Mouse (Mus musculus): ENCODE measurements around the gene Rab5if. TPM values are rescaled to one million over a fixed set of nuclear protein-coding genes. Genes with fewer than 3 reads are reported as not detected.
"Not testable (repeated sequence)": the region's sequence is repeated elsewhere in the genome, so short reads cannot be mapped to it uniquely, and the experiment has no call there.

Gene Rab5if
- 10 to 100 TPM; 89.0 to 98.6 TPM for total RNA-seq (2021)
- long read RNA-seq, experiment 1, transcript Rab5if-201 (4 exons, 1,045 nt) = major isoform, 80 of 85 reads
- long read RNA-seq, experiment 1, partial matches to known transcripts = 2 of 85 reads
- long read RNA-seq, experiment 1, other reads (novel, unspliced or antisense) = 2 of 85 reads
- long read RNA-seq, experiment 2, transcript Rab5if-201 (4 exons, 1,045 nt) = major isoform, 80 of 87 reads
- long read RNA-seq, experiment 2, partial matches to known transcripts = 3 of 87 reads
- long read RNA-seq, experiment 2, other reads (novel, unspliced or antisense) = 4 of 87 reads

DNA sequence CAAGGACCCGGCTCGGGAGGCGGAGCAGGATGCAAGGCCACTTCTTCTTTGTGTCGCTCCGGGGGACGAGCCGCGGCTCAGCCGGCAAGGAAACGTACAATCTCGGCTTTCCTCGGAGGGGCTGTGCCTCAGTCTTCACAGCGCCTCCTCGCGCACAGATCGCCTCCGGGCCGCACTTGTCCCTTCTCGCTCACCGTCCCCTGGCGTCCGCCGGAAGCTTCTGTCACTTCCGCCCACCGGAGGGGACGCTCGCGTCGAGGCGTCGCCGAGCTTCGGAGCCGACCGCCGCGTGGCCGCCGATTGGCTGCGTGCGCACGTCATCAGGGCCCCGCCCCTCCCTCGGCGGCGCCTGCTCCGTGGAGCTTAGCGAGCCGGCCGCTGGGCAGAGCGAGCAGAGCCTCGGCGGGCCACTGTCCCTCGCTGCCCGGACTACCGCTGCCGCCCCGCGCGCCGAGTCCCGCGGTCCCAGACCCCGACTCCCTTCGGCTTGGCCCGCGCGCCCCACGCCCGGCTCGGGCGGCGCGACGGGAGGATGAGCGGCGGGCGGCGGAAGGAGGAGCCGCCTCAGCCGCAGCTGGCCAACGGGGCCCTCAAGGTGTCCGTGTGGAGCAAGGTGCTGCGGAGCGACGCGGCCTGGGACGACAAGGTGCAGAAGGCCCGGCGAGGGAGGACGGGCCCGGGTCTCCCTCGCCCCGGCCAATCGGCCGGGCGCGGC is at the start of gene Rab5if:
Rab5if (plus strand) TSS at position 357 of the 715 bp plus-strand sequence.
- DNase-seq = peak; percentile 99
- Histone ChIP-seq H3K4me3 (peak within 1 kb of the TSS; percentile 85), H3K27ac (peak within 1 kb of the TSS; percentile 96)
- peak; percentile 73 for TF ChIP-seq CTCF (IDR thresholded peaks at IDR 0.05)
- intact Hi-C loops (cut with DNase I) = loop anchor here (5.0 to 10.0 kb wide), 2 partner anchors 128 to 214 kb away; partner anchors contain the start of gene Soga1

DNA sequence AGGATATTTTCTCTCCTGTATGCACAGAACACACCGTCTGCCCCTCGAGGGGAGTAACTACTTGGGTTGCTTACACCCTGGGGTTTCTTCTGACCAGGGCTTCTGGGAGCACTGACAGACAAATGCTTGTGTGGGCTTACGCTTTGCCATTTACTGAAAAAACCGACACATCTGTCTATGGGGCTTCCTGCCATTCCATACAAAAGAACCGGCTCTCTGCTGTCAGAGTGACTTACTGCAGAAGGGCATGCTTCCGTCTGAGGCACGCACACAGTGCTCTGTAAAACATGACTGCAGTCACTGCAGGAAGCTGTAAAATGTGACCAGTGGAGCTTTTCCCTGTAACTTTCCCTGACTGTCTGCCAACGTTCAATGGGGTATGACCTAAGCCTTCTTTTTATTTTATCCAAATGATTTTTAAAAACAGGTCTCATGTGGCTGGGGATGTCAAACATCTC is 48.6 kb upstream of the Rab5if start:
- no peak for TF ChIP-seq CTCF (IDR thresholded peaks at IDR 0.05)
- intact Hi-C loops (cut with DNase I) = loop anchor here (5.0 kb wide), 1 partner anchor 33 kb away; no protein-coding TSS in a partner anchor
- DNase-seq = no peak
- H3K4me3 ChIP-seq = no peak overlapping the region
- H3K27ac ChIP-seq = no peak overlapping the region

DNA sequence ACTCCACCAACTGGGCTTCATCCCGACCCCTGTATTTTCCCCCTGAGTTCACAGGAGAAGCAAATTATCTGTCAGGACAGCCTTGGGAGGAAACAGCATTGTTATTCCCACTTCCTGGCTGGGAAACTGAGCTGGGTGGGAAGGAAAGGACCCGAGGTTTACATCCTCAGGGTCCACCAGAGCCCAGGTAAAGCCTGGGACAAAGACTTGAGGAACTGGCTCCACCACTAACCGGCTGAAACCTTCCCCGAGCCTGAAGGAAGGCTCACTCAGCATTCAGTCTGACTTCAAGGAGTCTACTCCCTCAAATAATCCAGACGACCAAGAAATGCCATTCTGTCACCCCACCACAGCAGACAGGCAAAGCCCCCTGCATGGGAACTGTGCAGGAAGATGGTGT is 48.0 kb upstream of the Rab5if start:
- H3K27ac ChIP-seq = no peak overlapping the region
- intact Hi-C loops (cut with DNase I) = loop anchor here (5.0 kb wide), 1 partner anchor 32 kb away; no protein-coding TSS in a partner anchor
- no peak for TF ChIP-seq CTCF (IDR thresholded peaks at IDR 0.05)
- no peak overlapping the region for H3K4me3 ChIP-seq
- no peak for DNase-seq

DNA sequence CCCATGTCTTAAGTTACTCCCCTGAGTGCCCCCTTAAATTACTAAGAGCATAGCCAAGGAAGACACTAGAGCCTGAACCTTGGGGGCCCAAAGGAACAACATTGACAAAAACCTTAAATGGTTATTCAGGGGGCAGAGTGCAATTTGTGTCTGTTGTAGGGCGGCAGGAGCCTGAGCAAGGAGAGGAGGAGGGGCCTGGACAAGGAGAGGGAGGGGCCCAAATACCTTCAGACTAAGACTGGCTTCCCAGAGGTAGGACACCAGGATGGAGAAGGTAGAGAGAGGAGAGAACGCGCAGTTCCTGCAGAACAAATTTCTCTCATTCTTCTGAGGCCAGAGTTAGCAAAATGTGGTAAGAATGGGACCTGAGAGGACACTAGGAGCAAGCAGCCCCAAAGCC is 47.5 kb upstream of the Rab5if start:
- intact Hi-C loops (cut with DNase I) = no loop called here
- no peak for DNase-seq
- TF ChIP-seq CTCF (IDR thresholded peaks at IDR 0.05) = no peak
- Histone ChIP-seq H3K4me3 (no peak overlapping the region), H3K27ac (no peak overlapping the region)

DNA sequence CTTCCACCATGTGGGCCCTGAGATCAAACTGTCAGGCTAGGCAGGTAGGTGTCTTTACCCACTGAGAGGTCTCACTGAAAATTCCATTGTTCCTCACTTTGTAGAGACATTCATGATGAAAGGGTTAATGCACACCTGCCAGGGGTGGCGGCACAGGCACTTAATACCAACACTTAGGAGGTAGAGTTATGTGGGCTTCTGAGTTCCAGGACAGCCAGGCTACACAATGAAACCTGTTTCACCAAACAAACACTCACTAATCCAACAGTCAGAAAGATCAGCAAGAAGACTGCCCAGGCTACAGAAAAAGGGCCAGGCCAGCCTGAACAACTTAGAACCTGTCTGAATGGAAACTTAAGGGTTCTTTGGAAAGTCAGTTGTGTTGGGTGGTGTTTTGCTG is 46.8 kb upstream of the Rab5if start:
- Histone ChIP-seq H3K27ac (no peak overlapping the region), H3K4me3 (no peak overlapping the region)
- no peak for DNase-seq
- intact Hi-C loops (cut with DNase I) = no loop called here
- no peak for TF ChIP-seq CTCF (IDR thresholded peaks at IDR 0.05)

DNA sequence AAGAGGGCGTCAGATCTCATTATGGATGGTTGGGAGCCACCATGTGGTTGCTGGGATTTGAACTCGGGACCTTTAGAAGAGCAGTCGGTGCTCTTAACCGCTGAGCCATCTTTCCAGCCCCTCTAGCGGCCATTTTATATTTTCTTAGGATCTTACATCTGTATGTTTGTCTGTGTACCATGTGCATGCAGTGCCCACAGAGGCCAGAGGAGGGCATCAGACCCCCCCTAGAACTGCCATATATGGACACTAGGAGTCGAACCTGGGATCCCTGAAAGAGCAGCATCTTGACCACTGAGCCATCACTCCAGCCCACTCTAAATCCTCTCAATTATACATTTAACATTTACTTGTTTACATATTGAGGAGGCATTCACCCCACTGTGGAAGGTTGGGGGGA is 37.8 kb upstream of the Rab5if start:
- DNase-seq; H3K27ac ChIP-seq; intact Hi-C loops (cut with DNase I); H3K4me3 ChIP-seq: not testable (repeated sequence)
- peak; percentile 11; the same call in 1 of the 2 replicates for TF ChIP-seq CTCF (IDR thresholded peaks at IDR 0.05)

DNA sequence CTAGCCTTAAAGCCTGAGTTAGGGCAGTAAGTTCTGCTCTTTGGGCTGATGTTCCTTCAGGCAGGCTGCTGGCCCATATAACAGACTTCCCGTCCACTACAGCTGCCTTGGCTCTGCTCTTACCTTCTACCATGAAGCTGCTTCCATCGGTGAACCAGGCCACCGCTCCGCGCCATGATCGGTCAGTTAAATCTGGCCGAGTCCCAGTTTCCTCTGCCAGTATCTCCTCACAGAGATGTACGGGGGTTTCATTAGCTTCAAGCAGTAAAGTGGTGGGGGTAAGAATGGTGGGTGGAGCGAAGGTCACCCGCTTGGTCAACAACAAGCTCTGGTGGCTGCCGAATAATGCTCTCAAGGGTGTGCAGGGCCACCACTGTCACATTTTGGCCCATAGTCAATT is 28.6 kb upstream of the Rab5if start:
- Histone ChIP-seq H3K4me3 (no peak overlapping the region), H3K27ac (no peak overlapping the region)
- DNase-seq = no peak
- TF ChIP-seq CTCF (IDR thresholded peaks at IDR 0.05) = no peak
- intact Hi-C loops (cut with DNase I) = no loop called here

DNA sequence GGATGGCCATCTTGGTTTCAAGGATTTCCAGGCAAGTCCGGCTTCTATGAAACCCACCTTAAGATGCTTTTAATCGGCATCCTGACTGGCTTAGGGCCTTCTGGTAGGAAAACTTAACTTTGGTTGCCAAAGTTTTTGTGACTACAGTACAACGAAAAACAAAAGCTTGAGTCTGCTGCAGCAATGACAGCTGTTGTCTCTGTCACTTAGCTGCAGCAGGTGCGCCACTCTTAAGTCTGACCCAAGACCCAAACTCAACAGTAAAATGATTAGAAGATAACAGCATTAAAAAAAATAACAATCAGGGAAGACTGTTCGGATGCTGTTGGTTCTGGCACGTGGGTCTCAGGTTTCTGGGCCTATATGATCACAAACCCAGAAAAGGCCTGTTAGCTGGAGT is 24.1 kb upstream of the Rab5if start:
- intact Hi-C loops (cut with DNase I) = no loop called here
- no peak for DNase-seq
- H3K4me3 ChIP-seq = no peak overlapping the region
- no peak overlapping the region for H3K27ac ChIP-seq
- no peak for TF ChIP-seq CTCF (IDR thresholded peaks at IDR 0.05)

DNA sequence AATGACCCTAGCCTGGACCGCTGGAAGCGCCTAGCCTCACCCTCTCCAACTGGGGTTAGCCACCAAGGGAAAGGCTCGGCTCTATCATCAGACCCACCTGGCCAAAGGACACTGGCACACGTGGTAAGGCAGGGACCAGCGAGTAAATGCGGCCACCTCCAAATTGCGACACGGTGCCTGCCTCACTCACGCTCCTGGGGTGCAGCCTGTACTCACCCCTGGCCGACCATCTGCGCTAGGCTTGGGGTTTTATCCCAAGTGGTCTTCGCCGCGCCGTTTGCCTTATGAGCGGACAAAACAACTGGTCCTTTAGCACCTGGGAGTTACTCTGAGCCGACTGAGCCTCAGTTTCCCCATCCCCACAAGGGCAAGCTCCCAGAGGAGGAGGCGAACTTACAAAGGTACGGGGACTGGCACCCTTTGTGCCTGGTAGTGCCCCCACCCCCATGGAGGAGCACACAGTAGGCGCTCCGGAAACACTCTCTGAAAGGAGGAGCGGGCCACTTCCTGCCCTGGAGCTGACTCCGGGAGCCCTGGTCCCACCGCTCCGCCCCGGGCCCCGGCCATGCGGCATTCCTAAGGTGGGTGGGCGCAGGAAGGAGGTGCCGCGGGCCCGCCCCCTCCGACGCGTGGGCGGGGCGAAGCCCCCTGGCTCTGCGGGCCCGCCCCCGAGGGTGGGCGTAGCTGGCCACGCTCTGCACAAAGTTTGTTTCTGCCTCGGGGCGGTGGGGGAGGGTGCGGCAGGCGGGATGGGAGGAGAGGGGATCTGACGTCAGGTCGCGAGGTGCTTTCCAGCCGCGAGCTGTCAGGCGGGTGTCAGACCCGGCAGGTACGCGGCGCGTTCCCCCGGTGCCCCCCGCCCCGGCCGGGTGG is 23.4 kb upstream of the Rab5if start, which contains the start of gene Tgif2:
Tgif2 (plus strand) TSS at position 689 of the 873 bp plus-strand sequence.
- Histone ChIP-seq H3K4me3 (peak within 1 kb of the TSS; percentile 83), H3K27ac (peak within 1 kb of the TSS; percentile 74)
- no peak for TF ChIP-seq CTCF (IDR thresholded peaks at IDR 0.05)
- intact Hi-C loops (cut with DNase I) = no loop called here
- DNase-seq = peak; percentile 49

DNA sequence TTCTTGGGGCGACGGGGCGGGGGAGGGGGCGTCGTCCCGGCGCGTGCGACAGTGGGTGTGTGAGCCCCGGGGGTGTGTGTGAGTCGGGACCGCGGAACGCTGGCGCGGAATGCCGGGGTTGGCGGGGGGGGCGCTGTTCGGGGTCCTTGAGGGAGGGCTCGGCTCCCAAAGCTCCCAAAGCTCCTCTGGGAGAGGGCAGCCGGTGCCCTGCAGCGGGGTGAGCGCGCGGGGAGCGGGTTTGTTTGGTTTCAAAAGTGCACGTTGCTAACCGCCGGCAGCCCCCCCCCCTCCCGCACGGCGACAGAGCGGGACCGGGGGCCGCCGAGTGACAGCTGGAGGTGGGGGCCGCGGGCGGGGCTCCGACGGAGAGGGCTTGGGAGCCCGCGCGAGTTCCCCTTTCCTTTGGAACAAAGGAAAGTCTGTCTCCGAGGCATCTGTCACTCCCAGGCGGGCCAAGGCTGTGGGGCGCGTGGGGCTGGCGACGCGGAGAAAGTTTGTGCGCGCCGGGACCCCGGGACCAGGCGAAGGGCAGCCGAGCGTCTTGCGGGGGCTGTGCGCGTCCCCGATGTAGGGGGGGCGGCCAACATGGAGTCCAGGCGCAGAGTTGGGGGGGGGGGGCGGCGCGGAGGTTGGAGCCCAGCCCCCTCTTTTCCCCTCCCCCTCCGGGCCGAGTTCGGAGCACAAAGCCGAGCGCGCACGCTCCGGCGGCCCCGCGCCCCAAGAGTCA is 22.5 kb upstream of the Rab5if start:
- DNase-seq = peak; percentile 26
- H3K4me3 ChIP-seq = peak overlapping the region; percentile 83
- TF ChIP-seq CTCF (IDR thresholded peaks at IDR 0.05) = no peak
- intact Hi-C loops (cut with DNase I) = no loop called here
- peak overlapping the region; percentile 74 for H3K27ac ChIP-seq

DNA sequence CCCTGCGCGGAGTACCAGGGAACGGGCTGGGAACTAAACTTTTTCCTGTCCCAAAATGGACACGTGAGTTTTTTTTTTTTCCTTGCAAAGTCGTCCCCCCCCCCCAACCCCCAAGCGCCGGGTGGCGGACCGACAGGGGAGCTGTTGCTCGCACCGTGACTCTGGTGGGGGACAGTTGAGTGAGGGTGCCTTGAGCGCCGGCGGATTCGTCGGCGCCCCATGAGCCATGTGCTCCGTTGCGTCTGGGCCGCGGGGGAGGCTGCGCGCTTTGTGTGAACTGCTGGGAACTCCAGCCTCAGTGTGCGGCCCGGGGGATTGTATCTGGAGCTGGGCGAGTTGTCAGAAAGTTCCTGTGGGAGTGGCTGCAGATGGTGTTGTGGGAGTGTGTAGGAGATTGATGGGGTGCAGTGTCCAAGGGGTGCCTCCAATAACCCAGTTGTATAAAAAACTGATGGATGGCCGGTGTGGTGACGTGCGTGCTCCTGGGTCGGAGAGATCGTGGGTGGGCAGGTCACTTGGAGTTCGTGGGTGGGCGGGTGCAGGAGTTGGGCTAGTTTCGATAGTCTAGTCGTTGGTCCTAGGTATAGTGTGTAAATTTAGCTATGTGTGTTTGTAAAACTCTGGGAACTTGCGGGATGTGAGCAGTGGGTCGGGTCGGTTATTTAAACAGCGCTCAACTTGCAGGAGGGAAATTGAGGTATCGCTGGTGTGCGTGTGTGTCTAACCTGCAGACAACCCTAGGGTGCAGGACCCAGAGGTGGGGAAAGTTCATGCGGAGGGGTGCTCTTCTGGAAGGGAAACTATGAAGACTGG is 21.7 kb upstream of the Rab5if start:
- no peak for TF ChIP-seq CTCF (IDR thresholded peaks at IDR 0.05)
- peak; percentile 46 for DNase-seq
- Histone ChIP-seq H3K4me3 (peak overlapping the region; percentile 83), H3K27ac (peak overlapping the region; percentile 74; the same call in 1 of the 2 replicates)
- intact Hi-C loops (cut with DNase I) = no loop called here
